Mouse (Mus musculus) frontal cortex, postnatal 10 days (tissue): Measurements from ENCODE around the gene Lgr4.

Source experiments
- DNase-seq, 2 experiments: peaks; one replicate each; pipeline ENCODE4 v3.0.0; 2022; ENCODE audit warnings: low spot score in 2 of 2, mixed read lengths in 1 of 2

The Lgr4 gene

GRCm38 (mm10) chr2:109976181-109976580 lies 58.7 kb downstream of the Lgr4 start:
- DNase-seq, result no peak

- no peak for DNase-seq
Observed at GRCm38 (mm10) chr2:109977322-109977721, 59.9 kb downstream of the Lgr4 start.

GRCm38 (mm10) chr2:109979209-109979608 lies 61.8 kb downstream of the Lgr4 start:
- DNase-seq, result no peak

GRCm38 (mm10) chr2:109983435-109983834 lies 66.0 kb downstream of the Lgr4 start:
- no peak for DNase-seq

- DNase-seq, result no peak
Observed at GRCm38 (mm10) chr2:109984930-109985329, 67.5 kb downstream of the Lgr4 start.

- no peak for DNase-seq
Observed at GRCm38 (mm10) chr2:109985560-109985959, 68.1 kb downstream of the Lgr4 start.

- no peak for DNase-seq
Observed at GRCm38 (mm10) chr2:109986036-109986785, 68.8 kb downstream of the Lgr4 start.

- no peak for DNase-seq
Observed at GRCm38 (mm10) chr2:109987946-109988345, 70.5 kb downstream of the Lgr4 start.

GRCm38 (mm10) chr2:109989196-109989595 lies 71.7 kb downstream of the Lgr4 start:
- no peak for DNase-seq

- DNase-seq, result no peak
Observed at GRCm38 (mm10) chr2:109989679-109990473, 72.4 kb downstream of the Lgr4 start.

- DNase-seq, result no peak
Observed at GRCm38 (mm10) chr2:109991754-109992153, 74.3 kb downstream of the Lgr4 start.

GRCm38 (mm10) chr2:109992448-109993073 lies 75.1 kb downstream of the Lgr4 start:
- no peak for DNase-seq

- no peak for DNase-seq
Observed at GRCm38 (mm10) chr2:109993404-109993803, 76.0 kb downstream of the Lgr4 start.

GRCm38 (mm10) chr2:109995061-109995460 lies 77.6 kb downstream of the Lgr4 start:
- no peak for DNase-seq

- no peak for DNase-seq
Observed at GRCm38 (mm10) chr2:109996411-109996810, 79.0 kb downstream of the Lgr4 start.

- DNase-seq, result no peak
Observed at GRCm38 (mm10) chr2:110004668-110005067, 87.2 kb downstream of the Lgr4 start.

GRCm38 (mm10) chr2:110005164-110005563 lies 87.7 kb downstream of the Lgr4 start:
- DNase-seq, result no peak

GRCm38 (mm10) chr2:110005596-110006239 lies 88.3 kb downstream of the Lgr4 start:
- DNase-seq, result no peak

- DNase-seq, result no peak
Observed at GRCm38 (mm10) chr2:110007423-110008267, 90.2 kb downstream of the Lgr4 start.

GRCm38 (mm10) chr2:110009449-110009848 lies 92.0 kb downstream of the Lgr4 start:
- DNase-seq, result no peak

GRCm38 (mm10) chr2:110012184-110012725 lies 94.8 kb downstream of the Lgr4 start:
- DNase-seq, result no peak
